Mouse (Mus musculus): Measurements from ENCODE around the gene Rpl14. TPM values are rescaled to one million over a fixed set of nuclear protein-coding genes. Genes with fewer than 3 reads are reported as not detected.

The Rpl14 gene
- polyA plus RNA-seq, 1 experiment from 2014 or later: 757 TPM

Other genes with a start within 250 kb of the Rpl14 start
- gene Eif1b, start 79.2 kb upstream of the Rpl14 start, polyA plus RNA-seq (2016; fragmentation: Nextera tagmentation; extraction: Ambion mirVana): 198 and 199 TPM in 2 replicates
- gene Entpd3, start 31.6 kb upstream of the Rpl14 start, polyA plus RNA-seq (2016; fragmentation: Nextera tagmentation; extraction: Ambion mirVana): 0.26 and 0.33 TPM in 2 replicates

Data from limb, embryonic 10.5 days (tissue).